Mouse (Mus musculus) neural tube, embryonic 14.5 days (tissue): ENCODE results near the gene Mrpl43. TPM values are rescaled to one million over a fixed set of nuclear protein-coding genes. Genes with fewer than 3 reads are reported as not detected.

Source experiments
- ATAC-seq: fragments of 200-750 bp; cut with Nextera tagmentation; 2 replicates; pipeline ENCODE4 v1.8.0; 2017; ENCODE audit warnings: low read depth, mild to moderate bottlenecking, moderate TSS enrichment, moderate library complexity
- H3K27ac ChIP-seq: fragments of 300-500 bp; sonication (generic); 2 replicates; pipeline ENCODE4 v1.5.1; 2014; ENCODE audit warnings: low read depth, mild to moderate bottlenecking, control low read depth, low read length, moderate library complexity, mixed read lengths
- H3K27me3 ChIP-seq: fragments of 300-500 bp; sonication (generic); 2 replicates; pipeline ENCODE4 v1.6.1; 2014; ENCODE audit warnings: low read length; ENCODE audit not compliant: control insufficient read depth, insufficient read depth
- H3K36me3 ChIP-seq: fragments of 300-500 bp; sonication (generic); 2 replicates; pipeline ENCODE4 v1.6.1; 2014; ENCODE audit warnings: low read length, mixed read lengths; ENCODE audit not compliant: control insufficient read depth, insufficient read depth
- H3K4me1 ChIP-seq: fragments of 300-500 bp; sonication (generic); 2 replicates; pipeline ENCODE4 v1.6.1; 2014; ENCODE audit warnings: low read length; ENCODE audit not compliant: control insufficient read depth, insufficient read depth
- H3K4me2 ChIP-seq: fragments of 300-500 bp; sonication (generic); 2 replicates; pipeline ENCODE4 v1.6.1; 2014; ENCODE audit warnings: mild to moderate bottlenecking, low read depth, low read length, control low read depth
- H3K4me3 ChIP-seq: fragments of 300-500 bp; sonication (generic); 2 replicates; pipeline ENCODE4 v1.5.1; 2014; ENCODE audit warnings: low read depth, low read length, control low read depth, mixed read lengths
- H3K9ac ChIP-seq: fragments of 300-500 bp; sonication (generic); replicated peaks from 2 replicates; pipeline ENCODE4 v1.6.1; 2014; ENCODE audit warnings: low read depth, mild to moderate bottlenecking, control low read depth, low read length, mixed read lengths
- H3K9me3 ChIP-seq: fragments of 300-500 bp; sonication (generic); 2 replicates; pipeline ENCODE4 v1.6.1; 2016; ENCODE audit warnings: low read length; ENCODE audit not compliant: control insufficient read depth
- WGBS: fragments of 180-500 bp; shearing (Covaris S2); extraction: QIAGEN DNeasy Blood & Tissue Kit; methylation state at CpG from one replicate; pipeline ENCODE4 v1.1.7; 2014; 5-methylcytosine and 5-hydroxymethylcytosine counted together
- polyA plus RNA-seq: library from polyadenylated mRNA; unstranded; fragments of >200 nt; fragmentation: Nextera tagmentation; extraction: Ambion mirVana; gene quantifications from 2 replicates; pipeline ENCODE4 v1.2.1, GENCODE M21; 2014

The Mrpl43 gene
- polyA plus RNA-seq, 1 experiment from 2014 or later, result 88.0 TPM

- H3K4me2 ChIP-seq, result peak overlapping the region; percentile 66
- peak; percentile 24 for ATAC-seq
- H3K9me3 ChIP-seq, result no peaks in the 10 kb centered on the region
- peaks cover 10% of the 10 kb centered on the region; the same call in 1 of the 2 replicates for H3K4me1 ChIP-seq
- H3K27me3 ChIP-seq, result no peaks in the 10 kb centered on the region
- H3K27ac ChIP-seq, result peak overlapping the region; percentile 64; the same call in 1 of the 2 replicates
- H3K4me3 ChIP-seq, result peak overlapping the region; percentile 80
- peak overlapping the region; percentile 86 for H3K9ac ChIP-seq
- 5% methylated on average over 22 of the region's 22 CpGs for WGBS
- 0 out of 2 replicates have a peak, but pooled peaks cover 20% of the 10 kb centered on the region for H3K36me3 ChIP-seq
Observed at GRCm38 (mm10) chr19:44989567-44990495, 16.4 kb downstream of the Mrpl43 start.

GRCm38 (mm10) chr19:44988831-44989566 is 17.2 kb downstream of the Mrpl43 start, which contains the start of gene Sema4g:
Gene Sema4g (plus strand): TSS chr19:44989101.
- under 1% methylated on average over 41 of the region's 58 CpGs for WGBS
- Histone ChIP-seq H3K9me3 (no peaks in the 10 kb centered on the region), H3K4me3 (peak within 1 kb of the TSS; percentile 80), H3K9ac (peak within 1 kb of the TSS; percentile 86), H3K4me2 (peak within 1 kb of the TSS; percentile 66), H3K27me3 (no peaks in the 10 kb centered on the region), H3K27ac (peak within 1 kb of the TSS; percentile 64), H3K4me1 (peaks cover 10% of the 10 kb centered on the region; the same call in 1 of the 2 replicates), H3K36me3 (0 out of 2 replicates have a peak, but pooled peaks cover 17% of the 10 kb centered on the region)
- peak; percentile 77 for ATAC-seq

DNA sequence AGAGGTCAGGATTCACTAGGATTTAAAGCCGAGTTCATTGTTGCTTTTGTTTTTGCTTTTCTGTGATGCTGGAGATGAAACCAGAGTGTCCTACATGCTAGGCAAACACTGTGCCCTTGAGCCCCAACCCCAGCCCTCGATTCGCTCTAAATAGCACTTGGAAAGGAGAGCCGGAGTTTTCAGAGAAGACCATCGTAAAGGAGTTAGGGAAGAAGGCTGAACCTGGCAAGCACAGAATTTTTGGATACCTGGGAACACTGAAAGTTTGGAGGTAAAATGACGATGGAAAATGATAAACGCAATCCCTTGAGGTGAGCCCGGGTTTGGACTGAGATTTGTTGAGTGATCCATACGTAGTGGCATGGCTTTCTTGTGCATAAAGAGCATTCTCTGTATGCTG is 17.9 kb downstream of the Mrpl43 start:
- Histone ChIP-seq H3K9ac (peak overlapping the region; percentile 86; the same call in 1 of the 2 replicates), H3K36me3 (0 out of 2 replicates have a peak, but pooled peaks cover 11% of the 10 kb centered on the region), H3K4me2 (peak overlapping the region; percentile 66), H3K4me1 (peaks cover 10% of the 10 kb centered on the region; the same call in 1 of the 2 replicates), H3K27me3 (no peaks in the 10 kb centered on the region), H3K4me3 (peak overlapping the region; percentile 80), H3K27ac (no peak overlapping the region), H3K9me3 (no peaks in the 10 kb centered on the region)
- 0 out of 2 replicates have a peak, but pooled peaks have one; percentile 0 for ATAC-seq
- WGBS, result 23% methylated on average over 9 of the region's 9 CpGs

GRCm38 (mm10) chr19:44987851-44988250 is 18.4 kb downstream of the Mrpl43 start:
- Histone ChIP-seq H3K4me3 (no peak overlapping the region), H3K4me2 (no peak overlapping the region), H3K36me3 (0 out of 2 replicates have a peak, but pooled peaks cover 8% of the 10 kb centered on the region), H3K27ac (no peak overlapping the region), H3K9me3 (no peaks in the 10 kb centered on the region), H3K9ac (no peak overlapping the region), H3K4me1 (peaks cover 10% of the 10 kb centered on the region; the same call in 1 of the 2 replicates), H3K27me3 (no peaks in the 10 kb centered on the region)
- no peak for ATAC-seq
- WGBS, result 67% methylated on average over 6 of the region's 6 CpGs

DNA sequence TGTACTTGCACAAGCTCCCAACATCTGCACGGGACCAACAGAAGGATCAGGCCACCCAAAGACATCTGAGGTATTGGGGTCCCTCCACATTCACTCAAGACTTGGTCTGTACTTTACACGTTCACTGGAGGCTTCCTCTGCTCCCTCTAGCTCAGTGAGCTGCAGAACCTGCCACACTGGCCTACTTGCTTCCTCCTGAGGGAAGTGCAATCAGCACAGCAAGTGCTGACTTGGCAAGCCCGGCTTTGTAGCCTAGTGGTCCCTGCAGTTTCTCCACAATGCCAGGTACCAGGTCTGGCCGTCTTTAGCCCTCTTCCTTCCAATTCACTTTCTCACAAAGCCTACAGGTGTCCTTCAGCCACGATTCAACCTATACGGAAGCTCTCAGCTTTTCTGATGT is 19.2 kb downstream of the Mrpl43 start:
- WGBS, result 72% methylated on average over 6 of the region's 6 CpGs
- H3K9ac ChIP-seq, result no peak overlapping the region

DNA sequence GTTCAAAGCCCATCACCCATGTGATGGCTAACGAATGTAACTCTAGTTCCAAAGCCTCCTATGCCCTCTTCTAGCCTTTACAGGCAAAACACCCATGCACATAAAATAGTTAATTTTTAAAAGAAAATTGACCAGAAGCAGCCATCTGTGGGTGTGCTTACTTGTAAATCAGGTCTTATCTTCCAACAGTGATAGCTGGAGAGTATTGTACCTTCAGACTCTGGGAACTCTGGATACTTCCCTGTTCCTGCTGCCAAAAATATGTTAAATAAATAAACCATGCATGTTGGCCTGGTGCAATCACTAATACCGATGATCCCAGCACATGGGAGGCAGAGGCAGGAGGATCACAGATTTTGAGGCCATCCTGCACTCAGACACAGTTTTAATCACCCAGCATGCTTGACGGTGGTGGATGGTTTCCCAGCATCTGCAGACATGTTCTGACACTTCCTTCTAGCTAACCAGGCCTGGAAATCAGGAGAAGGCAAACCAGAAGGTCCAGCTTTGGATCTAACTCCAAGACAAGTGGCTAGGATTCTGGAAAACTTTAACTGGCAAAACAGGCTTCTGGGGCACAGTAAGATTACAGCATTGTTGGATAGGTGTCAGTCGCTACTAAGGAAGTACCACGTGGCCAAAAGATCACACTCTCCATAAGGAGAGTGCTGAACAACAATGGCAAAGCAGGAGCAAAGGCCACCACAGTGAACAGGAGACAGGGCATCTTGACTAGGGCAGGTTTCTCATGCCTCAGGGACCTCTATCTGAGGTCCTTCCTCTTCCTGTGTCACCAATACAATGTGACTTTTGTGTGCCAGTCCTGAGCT is 20.9 kb downstream of the Mrpl43 start:
- WGBS, result 76% methylated on average over 5 of the region's 5 CpGs
- no peak overlapping the region for H3K4me2 ChIP-seq
- no peaks in the 10 kb centered on the region for H3K9me3 ChIP-seq
- H3K27ac ChIP-seq, result no peak overlapping the region
- no peaks in the 10 kb centered on the region for H3K27me3 ChIP-seq
- H3K36me3 ChIP-seq, result peaks cover 13% of the 10 kb centered on the region
- peaks cover 3% of the 10 kb centered on the region; the same call in 1 of the 2 replicates for H3K4me1 ChIP-seq
- no peak overlapping the region for H3K4me3 ChIP-seq
- H3K9ac ChIP-seq, result no peak overlapping the region
- no peak for ATAC-seq

More for the DNA sequence above, 19.2 kb downstream of the Mrpl43 start:
- Histone ChIP-seq H3K36me3 (no peaks in the 10 kb centered on the region), H3K4me2 (no peak overlapping the region), H3K4me3 (no peak overlapping the region), H3K27me3 (no peaks in the 10 kb centered on the region), H3K9me3 (no peaks in the 10 kb centered on the region), H3K4me1 (peaks cover 10% of the 10 kb centered on the region; the same call in 1 of the 2 replicates), H3K27ac (no peak overlapping the region)
- ATAC-seq, result no peak

DNA sequence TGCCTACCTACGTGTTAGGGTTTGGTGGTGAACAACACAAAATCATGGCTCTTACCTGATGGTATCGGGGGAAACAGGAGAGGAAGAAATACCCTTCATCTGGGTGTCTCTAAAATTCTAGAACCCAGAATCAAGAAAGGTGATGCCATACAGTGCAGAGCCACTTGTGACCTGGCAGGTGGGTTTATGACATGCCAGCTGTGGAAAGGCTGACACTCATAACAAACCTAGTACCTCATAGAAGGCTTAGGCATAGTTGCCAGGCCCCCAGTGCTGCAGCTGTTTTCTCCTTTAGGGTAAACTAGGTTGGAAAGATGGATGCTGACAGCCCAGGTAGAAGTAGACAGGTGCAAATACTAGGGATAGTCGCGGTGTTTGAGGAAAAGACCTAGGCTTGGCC is 21.8 kb downstream of the Mrpl43 start:
- H3K27ac ChIP-seq, result no peak overlapping the region
- ATAC-seq, result no peak
- H3K4me3 ChIP-seq, result no peak overlapping the region
- 93% methylated on average over 4 of the region's 4 CpGs for WGBS
- H3K4me1 ChIP-seq, result no peaks in the 10 kb centered on the region
- H3K9ac ChIP-seq, result no peak overlapping the region
- H3K4me2 ChIP-seq, result no peak overlapping the region
- no peaks in the 10 kb centered on the region for H3K27me3 ChIP-seq
- no peaks in the 10 kb centered on the region for H3K9me3 ChIP-seq
- H3K36me3 ChIP-seq, result peaks cover 17% of the 10 kb centered on the region

GRCm38 (mm10) chr19:44983366-44983765 is 22.9 kb downstream of the Mrpl43 start:
- Histone ChIP-seq H3K27ac (no peak overlapping the region), H3K27me3 (no peaks in the 10 kb centered on the region), H3K9me3 (no peaks in the 10 kb centered on the region), H3K9ac (no peak overlapping the region), H3K4me2 (no peak overlapping the region), H3K4me1 (no peaks in the 10 kb centered on the region), H3K4me3 (no peak overlapping the region), H3K36me3 (peaks cover 18% of the 10 kb centered on the region)
- no peak for ATAC-seq
- 91% methylated on average over 6 of the region's 6 CpGs for WGBS
